Mouse (Mus musculus): ENCODE data around the gene Tex52. TPM values are rescaled to one million over a fixed set of nuclear protein-coding genes. Genes with fewer than 3 reads are reported as not detected.

Gene Tex52
- total and polyA plus RNA-seq, 3 experiments, result not detected

DNA sequence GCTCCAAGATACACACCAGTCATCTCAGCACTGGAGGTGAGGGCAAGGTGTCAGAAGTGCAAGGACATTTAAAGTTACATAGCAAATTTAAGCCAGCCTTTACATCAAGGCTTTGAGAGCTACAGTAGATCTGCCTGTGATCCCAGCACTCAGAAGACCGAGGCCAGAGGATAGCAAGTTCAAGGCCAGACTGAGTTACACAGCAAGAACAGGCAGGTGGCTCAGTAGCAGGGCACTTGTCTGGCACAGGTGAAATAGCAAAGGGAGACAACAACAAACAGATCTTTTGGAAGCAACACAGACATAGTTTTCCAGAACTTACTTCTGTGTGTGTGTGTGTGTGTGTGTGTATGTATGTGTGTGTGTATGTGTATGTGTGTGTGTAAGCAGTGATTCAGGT is 42.8 kb downstream of the Tex52 start:
- Histone ChIP-seq H3K4me2 (ENCODE audit: insufficient read depth, low read depth, poor library complexity, severe bottlenecking) (no peak overlapping the region), H3K79me2 (replicated peaks; ENCODE audit: control insufficient read depth, extremely low read depth, insufficient read depth, poor library complexity, severe bottlenecking) (peaks cover 16% of the 10 kb centered on the region), H3K4me1 (ENCODE audit: control insufficient read depth in 1 of 2, insufficient read depth in 2 of 2) (peaks cover 5 to 21% of the 10 kb centered on the region in 2 experiments), H3K27me3 (replicated peaks) (no peaks in the 10 kb centered on the region), H3K9ac (ENCODE audit: insufficient read depth, low read depth) (no peak overlapping the region), H3K27ac (ENCODE audit: insufficient read depth, low read depth) (no peak overlapping the region), H3K4me3 (replicated peaks in 1 of 3; ENCODE audit: low read depth in 2 of 3, low read length in 2 of 3, poor library complexity in 1 of 3) (no peak overlapping the region), H3K9me3 (replicated peaks; ENCODE audit: low read length) (no peaks in the 10 kb centered on the region), H3K36me3 (replicated peaks in 1 of 2; ENCODE audit: control insufficient read depth in 1 of 2, insufficient read depth in 1 of 2, low read length in 1 of 2) (peaks cover 19 to 55% of the 10 kb centered on the region in 2 experiments)
- no peak for DNase-seq (ENCODE audit: extremely low read depth)
- dilution Hi-C loops (cut with MboI; ENCODE audit: extremely low pct_ligation_motif_present, extremely low pct_unique_long_range_greater_than_20kb, low sequenced_read_pairs) (no loop called here), in situ Hi-C loops (cut with MboI; ENCODE audit: low pct_ligation_motif_present, low pct_unique_long_range_greater_than_20kb, low sequenced_read_pairs) (no loop called here)
- TF ChIP-seq MEF2A (IDR thresholded peaks at IDR 0.05; ENCODE audit: borderline replicate concordance, low read depth, low read length) (no peak), ETS1 (conservative IDR thresholded peaks at IDR 0.05; ENCODE audit: low read depth, low read length) (no peak), NRF1 (IDR thresholded peaks at IDR 0.05; ENCODE audit: low read depth, low read length) (no peak), ZKSCAN1 (IDR thresholded peaks at IDR 0.05; ENCODE audit: borderline replicate concordance, low read depth, low read length) (no peak), KAT2A (IDR thresholded peaks at IDR 0.05; ENCODE audit: insufficient replicate concordance, low read length) (no peak), CHD1 (IDR thresholded peaks at IDR 0.05; ENCODE audit: low read depth, low read length) (no peak), MYC (IDR thresholded peaks at IDR 0.05; ENCODE audit: low read depth, low read length) (no peak), BHLHE40 (IDR thresholded peaks at IDR 0.05; ENCODE audit: low read depth, low read length) (no peak), E2F4 (IDR thresholded peaks at IDR 0.05; ENCODE audit: insufficient replicate concordance, low read depth, low read length) (no peak), ZNF384 (IDR thresholded peaks at IDR 0.05; ENCODE audit: low read depth, low read length) (no peak), CTCF (conservative IDR thresholded peaks at IDR 0.05 in 1 of 2, IDR thresholded peaks at IDR 0.05 in 1 of 2; ENCODE audit: low read depth in 2 of 2, low read length in 2 of 2) (no peak), MAZ (IDR thresholded peaks at IDR 0.05; ENCODE audit: low read depth, low read length) (no peak), TCF12 (IDR thresholded peaks at IDR 0.05; ENCODE audit: low read depth, low read length) (no peak), USF1 (IDR thresholded peaks at IDR 0.05; ENCODE audit: low read depth, low read length) (no peak), JUN (IDR thresholded peaks at IDR 0.05; ENCODE audit: insufficient read depth, low read depth, low read length) (no peak), USF2 (conservative IDR thresholded peaks at IDR 0.05; ENCODE audit: low read depth, low read length) (no peak), RAD21 (IDR thresholded peaks at IDR 0.05; ENCODE audit: low read depth, low read length) (no peak)

- H3K9ac ChIP-seq (ENCODE audit: insufficient read depth, low read depth), result no peak overlapping the region
- TF ChIP-seq ELF1 (IDR thresholded peaks at IDR 0.05; ENCODE audit: low read depth, low read length) (no peak), MEF2A (IDR thresholded peaks at IDR 0.05; ENCODE audit: borderline replicate concordance, low read depth, low read length) (no peak), CHD1 (IDR thresholded peaks at IDR 0.05; ENCODE audit: low read depth, low read length) (no peak), ZMIZ1 (IDR thresholded peaks at IDR 0.05; ENCODE audit: low read depth, low read length) (no peak), HCFC1 (IDR thresholded peaks at IDR 0.05; ENCODE audit: low read depth, low read length) (no peak), SMC3 (IDR thresholded peaks at IDR 0.05; ENCODE audit: low read depth, low read length) (no peak), RAD21 (IDR thresholded peaks at IDR 0.05; ENCODE audit: low read depth, low read length) (no peak), USF2 (conservative IDR thresholded peaks at IDR 0.05; ENCODE audit: low read depth, low read length) (no peak), JUN (IDR thresholded peaks at IDR 0.05; ENCODE audit: insufficient read depth, low read depth, low read length) (no peak), UBTF (IDR thresholded peaks at IDR 0.05; ENCODE audit: low read depth, low read length) (no peak), IRF4 (IDR thresholded peaks at IDR 0.05; ENCODE audit: low read depth, low read length) (no peak), PAX5 (IDR thresholded peaks at IDR 0.05; ENCODE audit: low read length) (no peak)
- DNase-seq (ENCODE audit: extremely low read depth), result no peak
- H3K36me3 ChIP-seq (replicated peaks in 1 of 2; ENCODE audit: control insufficient read depth in 1 of 2, insufficient read depth in 1 of 2, low read length in 1 of 2), result peaks cover 4 to 37% of the 10 kb centered on the region in 2 experiments
- H3K27me3 ChIP-seq (replicated peaks), result no peaks in the 10 kb centered on the region
- no peak overlapping the region for H3K4me2 ChIP-seq (ENCODE audit: insufficient read depth, low read depth, poor library complexity, severe bottlenecking)
- in situ Hi-C loops (cut with MboI; ENCODE audit: low pct_ligation_motif_present, low pct_unique_long_range_greater_than_20kb, low sequenced_read_pairs), result no loop called here
- H3K9me3 ChIP-seq (replicated peaks; ENCODE audit: low read length), result no peaks in the 10 kb centered on the region
- H3K4me3 ChIP-seq (replicated peaks in 1 of 3; ENCODE audit: low read depth in 2 of 3, low read length in 2 of 3, poor library complexity in 1 of 3), result no peak overlapping the region
- H3K79me2 ChIP-seq (replicated peaks; ENCODE audit: control insufficient read depth, extremely low read depth, insufficient read depth, poor library complexity, severe bottlenecking), result peaks cover 21% of the 10 kb centered on the region
- H3K4me1 ChIP-seq (ENCODE audit: control insufficient read depth in 1 of 2, insufficient read depth in 2 of 2), result peaks cover under 1 to 20% of the 10 kb centered on the region in 2 experiments; a peak in 3 of 4 replicates
- dilution Hi-C loops (cut with MboI; ENCODE audit: extremely low pct_ligation_motif_present, extremely low pct_unique_long_range_greater_than_20kb, low sequenced_read_pairs), result no loop called here
- H3K27ac ChIP-seq (ENCODE audit: insufficient read depth, low read depth), result no peak overlapping the region
These were observed 45.8 kb downstream of the Tex52 start for GRCm38 (mm10) chr6:128421036-128421435.
